Mouse (Mus musculus): Measurements from ENCODE around the gene Slc25a35. TPM values are rescaled to one million over a fixed set of nuclear protein-coding genes. Genes with fewer than 3 reads are reported as not detected.

Slc25a35 gene
- total RNA-seq, 1 experiment from 2014 or later, result 2.3 TPM

- no peak for ATAC-seq (replicated peaks in 1 of 2; ENCODE audit: insufficient read depth in 1 of 2, low FRiP score in 2 of 2, low TSS enrichment in 1 of 2, low read depth in 1 of 2, poor library complexity in 2 of 2, severe bottlenecking in 2 of 2)
These were observed 48.8 kb downstream of the Slc25a35 start for GRCm38 (mm10) chr11:69016755-69017154.

- no peak for ATAC-seq (replicated peaks in 1 of 2; ENCODE audit: insufficient read depth in 1 of 2, low FRiP score in 2 of 2, low TSS enrichment in 1 of 2, low read depth in 1 of 2, poor library complexity in 2 of 2, severe bottlenecking in 2 of 2)
These were observed 52.8 kb downstream of the Slc25a35 start for GRCm38 (mm10) chr11:69020691-69021090.

Other genes starting within 250 kb of the Slc25a35 start
- gene Ndel1, start 96.3 kb upstream of the Slc25a35 start, total RNA-seq (2017), result 51.2 and 73.3 TPM in 2 replicates
- gene Rnf222, start 79.6 kb upstream of the Slc25a35 start, total RNA-seq (2017), result not detected in 2 replicates
- gene Rpl26, start 66.5 kb upstream of the Slc25a35 start, total RNA-seq (2017), result 6,451 and 7,582 TPM in 2 replicates
- gene Odf4, start 41.0 kb upstream of the Slc25a35 start, total RNA-seq (2017), result not detected in 2 replicates
- 0.81 and 1.8 TPM in 2 replicates for gene Arhgef15, start 10.7 kb upstream of the Slc25a35 start, total RNA-seq (2017)
- gene Rangrf, start 7.1 kb downstream of the Slc25a35 start, total RNA-seq (2017), result 40.1 and 44.5 TPM in 2 replicates
- 34.5 and 39.2 TPM in 2 replicates for gene Pfas, start 40.3 kb downstream of the Slc25a35 start, total RNA-seq (2017)
- 21.9 and 40.1 TPM in 2 replicates for gene Ctc1, start 47.8 kb downstream of the Slc25a35 start, total RNA-seq (2017)
- 56.2 and 69.2 TPM in 2 replicates for gene Aurkb, start 77.5 kb downstream of the Slc25a35 start, total RNA-seq (2017)
- 5.2 and 6.7 TPM in 2 replicates for gene Borcs6, start 91.6 kb downstream of the Slc25a35 start, total RNA-seq (2017)
- gene Tmem107, start 102.7 kb downstream of the Slc25a35 start, total RNA-seq (2017), result 22.0 and 39.1 TPM in 2 replicates
- 20.9 and 22.5 TPM in 2 replicates for gene Vamp2, start 120.4 kb downstream of the Slc25a35 start, total RNA-seq (2017)
- 33.6 and 42.1 TPM in 2 replicates for gene Per1, start 127.1 kb downstream of the Slc25a35 start, total RNA-seq (2017)
- not detected in 2 replicates for gene Hes7, start 152.3 kb downstream of the Slc25a35 start, total RNA-seq (2017)
- gene 9130213A22Rik, start 154.5 kb downstream of the Slc25a35 start, total RNA-seq (2017), result not detected in 2 replicates
- not detected in 2 replicates for gene Aloxe3, start 157.8 kb downstream of the Slc25a35 start, total RNA-seq (2017)
- gene Alox12b, start 188.9 kb downstream of the Slc25a35 start, total RNA-seq (2017), result not detected in 2 replicates
- gene Alox8, start 229.7 kb downstream of the Slc25a35 start, total RNA-seq (2017), result 0.30 TPM in 1 of 2 replicates, not detected in the other

All from hematopoietic stem cell, adult 5-6 weeks (primary cell).